Mouse (Mus musculus) limb, embryonic 14.5 days (tissue): ENCODE data around the gene Vps52. TPM values are rescaled to one million over a fixed set of nuclear protein-coding genes. Genes with fewer than 3 reads are reported as not detected.

Experiments
- ATAC-seq: fragments of 200-750 bp; cut with Nextera tagmentation; 2 replicates; pipeline ENCODE4 v1.8.0; 2017; ENCODE audit warnings: low read depth, moderate number of reproducible peaks, moderate TSS enrichment; ENCODE audit not compliant: low FRiP score
- DNase-seq: peaks from one replicate; pipeline ENCODE4 v3.0.0-alpha.2; 2015; ENCODE audit warnings: low spot score
- H3K27ac ChIP-seq: fragments of 300-500 bp; sonication (generic); replicated peaks from 2 replicates; pipeline ENCODE4 v1.5.1; 2014; ENCODE audit warnings: low read depth, mild to moderate bottlenecking, low read length, moderate library complexity, mixed read lengths
- H3K27me3 ChIP-seq: fragments of 300-500 bp; sonication (generic); 2 replicates; pipeline ENCODE4 v1.6.1; 2014; ENCODE audit warnings: low read length, mixed read lengths; ENCODE audit not compliant: control insufficient read depth, insufficient read depth
- H3K36me3 ChIP-seq: fragments of 300-500 bp; sonication (generic); 2 replicates; pipeline ENCODE4 v1.6.1; 2014; ENCODE audit warnings: mild to moderate bottlenecking, low read length, moderate library complexity, mixed read lengths; ENCODE audit not compliant: control insufficient read depth, insufficient read depth
- H3K4me1 ChIP-seq: fragments of 300-500 bp; sonication (generic); 2 replicates; pipeline ENCODE4 v1.6.1; 2014; ENCODE audit warnings: antibody characterized with exemption, low read length, mixed read lengths; ENCODE audit not compliant: control insufficient read depth, insufficient read depth
- H3K4me2 ChIP-seq: fragments of 300-500 bp; sonication (generic); replicated peaks from 2 replicates; pipeline ENCODE4 v1.6.1; 2014; ENCODE audit warnings: low read depth, mild to moderate bottlenecking, low read length, moderate library complexity; ENCODE audit not compliant: severe bottlenecking
- H3K4me3 ChIP-seq: fragments of 300-500 bp; sonication (generic); replicated peaks from 2 replicates; pipeline ENCODE4 v1.5.1; 2014; ENCODE audit warnings: low read length
- H3K9ac ChIP-seq: fragments of 300-500 bp; sonication (generic); 2 replicates; pipeline ENCODE4 v1.6.1; 2014; ENCODE audit warnings: mild to moderate bottlenecking, low read depth, low read length, moderate library complexity; ENCODE audit not compliant: severe bottlenecking
- H3K9me3 ChIP-seq: fragments of 300-500 bp; sonication (generic); 2 replicates; pipeline ENCODE4 v1.6.1; 2016; ENCODE audit warnings: low read length; ENCODE audit not compliant: control insufficient read depth
- POLR2A ChIP-seq: fragments of 200-500 bp; IDR thresholded peaks from 2 replicates; pipeline ENCODE4 v1.8.0; 2012; ENCODE audit warnings: inconsistent platforms, mild to moderate bottlenecking, moderate library complexity, borderline replicate concordance; ENCODE audit not compliant: insufficient read depth, insufficient read length; ENCODE audit errors: extremely low read depth
- WGBS: fragments of 180-500 bp; shearing (Covaris S2); extraction: QIAGEN DNeasy Blood & Tissue Kit; methylation state at CpG from one replicate; pipeline ENCODE4 v1.1.7; 2014; 5-methylcytosine and 5-hydroxymethylcytosine counted together
- polyA plus RNA-seq, 2 experiments: library from polyadenylated mRNA; depleted of rRNA in 1 of 2; stranded (reverse) in 1 of 2; unstranded in 1 of 2; fragments of >200 nt; fragmentation: Nextera tagmentation in 1 of 2; extraction: Ambion mirVana in 1 of 2; gene quantifications; 2 replicates each; pipeline versions ENCODE4 v1.2.1 to v1.2.3; 2012 to 2014

Gene Vps52
- polyA plus RNA-seq, 2 experiments, result 38.6 to 48.8 TPM

- DNase-seq, result peak; percentile 94
- WGBS, result under 1% methylated on average over 62 of the region's 80 CpGs
- TF ChIP-seq POLR2A, result 0 out of 2 replicates have a peak, but pooled peaks have one; percentile 34
These were observed 26.0 kb upstream of the Vps52 start, which contains the start of gene Rgl2 for GRCm38 (mm10) chr17:33929371-33930279. Gene Rgl2 (plus strand): TSS chr17:33929543.

GRCm38 (mm10) chr17:33930280-33931158 is 25.1 kb upstream of the Vps52 start:
- Histone ChIP-seq H3K27me3 (no peaks in the 10 kb centered on the region), H3K9me3 (no peaks in the 10 kb centered on the region), H3K4me1 (peaks cover 15% of the 10 kb centered on the region), H3K4me2 (peak overlapping the region; percentile 98), H3K27ac (peak overlapping the region; percentile 90), H3K4me3 (peak overlapping the region; percentile 84), H3K36me3 (peaks cover 40% of the 10 kb centered on the region), H3K9ac (peak overlapping the region; percentile 72)
- ATAC-seq (no peak), DNase-seq (peak; percentile 60)
- TF ChIP-seq POLR2A, result no peak
- under 1% methylated on average over 45 of the region's 45 CpGs for WGBS

More at GRCm38 (mm10) chr17:33929371-33930279, 26.0 kb upstream of the Vps52 start, which contains the start of gene Rgl2:
- peak within 1 kb of the TSS; percentile 84 for H3K4me3 ChIP-seq
- ATAC-seq, result peak; percentile 92
- peak within 1 kb of the TSS; percentile 98 for H3K4me2 ChIP-seq
- no peaks in the 10 kb centered on the region for H3K27me3 ChIP-seq
- peak within 1 kb of the TSS; percentile 72 for H3K9ac ChIP-seq
- H3K27ac ChIP-seq, result peak within 1 kb of the TSS; percentile 90
- peaks cover 15% of the 10 kb centered on the region for H3K4me1 ChIP-seq
- no peaks in the 10 kb centered on the region for H3K9me3 ChIP-seq
- peaks cover 35% of the 10 kb centered on the region for H3K36me3 ChIP-seq

GRCm38 (mm10) chr17:33931159-33931866 is 24.3 kb upstream of the Vps52 start:
- TF ChIP-seq POLR2A, result no peak
- no peak for DNase-seq
- peak overlapping the region; percentile 98 for H3K4me2 ChIP-seq
- no peaks in the 10 kb centered on the region for H3K27me3 ChIP-seq
- no peak for ATAC-seq
- no peak overlapping the region for H3K27ac ChIP-seq
- H3K4me1 ChIP-seq, result peaks cover 15% of the 10 kb centered on the region
- peaks cover 42% of the 10 kb centered on the region for H3K36me3 ChIP-seq
- no peaks in the 10 kb centered on the region for H3K9me3 ChIP-seq
- H3K9ac ChIP-seq, result peak overlapping the region; percentile 72
- peak overlapping the region; percentile 84 for H3K4me3 ChIP-seq
- WGBS, result 30% methylated on average over 18 of the region's 18 CpGs

GRCm38 (mm10) chr17:33931947-33932346 is 23.7 kb upstream of the Vps52 start:
- DNase-seq, result no peak
- TF ChIP-seq POLR2A, result no peak
- Histone ChIP-seq H3K4me1 (peaks cover 15% of the 10 kb centered on the region), H3K4me2 (no peak overlapping the region), H3K4me3 (0 out of 2 replicates have a peak overlapping the region, but pooled peaks have one; percentile 84), H3K9me3 (no peaks in the 10 kb centered on the region), H3K27ac (no peak overlapping the region), H3K36me3 (peaks cover 40% of the 10 kb centered on the region), H3K9ac (no peak overlapping the region), H3K27me3 (no peaks in the 10 kb centered on the region)
- 93% methylated on average over 11 of the region's 11 CpGs for WGBS
- no peak for ATAC-seq

GRCm38 (mm10) chr17:33932448-33932847 is 23.2 kb upstream of the Vps52 start:
- H3K4me2 ChIP-seq, result no peak overlapping the region
- H3K9ac ChIP-seq, result no peak overlapping the region
- H3K36me3 ChIP-seq, result peaks cover 45% of the 10 kb centered on the region
- H3K27ac ChIP-seq, result no peak overlapping the region
- no peaks in the 10 kb centered on the region for H3K27me3 ChIP-seq
- peaks cover 15% of the 10 kb centered on the region for H3K4me1 ChIP-seq
- WGBS, result 94% methylated on average over 14 of the region's 14 CpGs
- DNase-seq (no peak), ATAC-seq (no peak)
- no peak for TF ChIP-seq POLR2A
- H3K4me3 ChIP-seq, result no peak overlapping the region
- no peaks in the 10 kb centered on the region for H3K9me3 ChIP-seq
